Mouse (Mus musculus): ENCODE measurements at regions not wholly inside any gene's neighbourhood (a gene's known extent, or its start where the extent isn't known, plus 50 kb on each side); places are given as distances from the start of the nearest gene placed in this dataset.

DNA sequence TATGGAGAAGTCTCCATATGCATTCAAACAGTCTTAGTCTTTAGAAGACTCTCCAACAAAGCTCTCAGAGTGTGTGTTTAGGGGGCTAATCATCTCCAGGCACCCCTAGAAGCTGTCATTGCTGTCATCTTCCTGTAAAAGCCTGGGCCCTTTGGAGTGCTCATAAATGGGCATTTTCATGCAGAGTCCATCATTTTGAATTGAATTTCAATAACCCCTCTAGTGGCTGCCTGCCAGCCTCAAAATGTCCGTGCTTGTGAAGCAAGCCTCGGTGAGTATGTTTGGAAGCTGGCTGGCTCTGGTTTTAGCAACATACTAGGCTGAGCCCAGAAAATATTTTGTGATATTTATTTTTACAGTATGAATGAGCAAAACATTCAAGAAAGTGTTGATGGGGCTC, 195.2 kb downstream of the Wnt5a start:
- Histone ChIP-seq H3K4me1 (peaks cover 6% of the 10 kb centered on the region), H3K4me3 (no peak overlapping the region), H3K9me3 (no peaks in the 10 kb centered on the region), H3K9ac (no peak overlapping the region), H3K4me2 (no peak overlapping the region), H3K27me3 (replicated peaks) (no peaks in the 10 kb centered on the region), H3K27ac (replicated peaks) (no peak overlapping the region), H3K36me3 (no peaks in the 10 kb centered on the region)
- 69% methylated on average over 2 of the region's 2 CpGs for WGBS
- no peak for ATAC-seq (ENCODE audit: extremely low read depth, insufficient number of reproducible peaks, low FRiP score, low TSS enrichment)

- no peaks in the 10 kb centered on the region for H3K27me3 ChIP-seq (replicated peaks)
- 82% methylated on average over 5 of the region's 5 CpGs for WGBS
- H3K4me1 ChIP-seq = peaks cover 6% of the 10 kb centered on the region
- no peak overlapping the region for H3K4me3 ChIP-seq
- no peaks in the 10 kb centered on the region for H3K36me3 ChIP-seq
- no peak overlapping the region for H3K9ac ChIP-seq
- no peaks in the 10 kb centered on the region for H3K9me3 ChIP-seq
- H3K4me2 ChIP-seq = no peak overlapping the region
- ATAC-seq (ENCODE audit: extremely low read depth, insufficient number of reproducible peaks, low FRiP score, low TSS enrichment) = no peak
- H3K27ac ChIP-seq (replicated peaks) = no peak overlapping the region
Measured at GRCm38 (mm10) chr14:28704729-28705128, 200.2 kb downstream of the Wnt5a start.

DNA sequence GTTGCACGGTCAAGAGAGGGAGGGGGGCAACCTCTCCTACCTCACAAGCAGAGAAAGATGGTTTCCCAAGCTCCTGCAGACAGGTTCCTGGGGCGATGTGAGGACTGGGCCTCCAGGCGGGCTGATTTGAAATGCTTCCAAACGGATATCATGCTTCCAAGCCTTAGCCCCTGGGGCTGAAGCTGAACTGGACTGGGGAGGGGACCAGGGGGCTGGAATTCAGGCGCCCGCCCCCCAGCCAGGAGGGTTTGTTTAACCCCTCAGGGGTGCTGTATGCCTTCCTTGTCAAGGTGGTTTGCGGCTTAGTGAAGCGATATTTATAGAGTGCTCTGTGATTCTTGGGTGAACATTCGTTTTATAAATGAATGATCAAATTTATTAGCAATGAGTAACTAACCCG, 210.0 kb downstream of the Wnt5a start:
- no peaks in the 10 kb centered on the region for H3K36me3 ChIP-seq

DNA sequence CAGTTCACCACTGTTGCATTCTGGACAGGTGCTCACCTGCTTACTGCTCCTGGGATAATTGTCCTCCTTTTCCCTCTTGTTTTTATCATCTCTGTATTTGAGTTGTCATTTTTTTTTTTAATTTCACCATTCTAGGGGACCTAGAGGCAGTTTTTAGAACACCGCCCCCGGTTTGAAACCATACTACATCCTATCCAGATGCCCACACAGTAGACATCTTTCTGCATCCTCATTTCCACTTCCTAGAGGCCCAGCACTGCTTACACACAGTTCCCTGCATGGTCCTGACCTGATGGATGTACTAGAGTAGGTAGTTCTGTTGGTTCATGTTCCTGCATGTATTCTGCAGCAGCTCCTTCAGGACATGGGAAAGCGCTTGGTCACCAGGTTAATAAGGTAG, 216.0 kb downstream of the Wnt5a start:
- H3K36me3 ChIP-seq = no peaks in the 10 kb centered on the region
- ATAC-seq (ENCODE audit: extremely low read depth, insufficient number of reproducible peaks, low FRiP score, low TSS enrichment) = no peak
- H3K4me2 ChIP-seq = no peak overlapping the region
- no peaks in the 10 kb centered on the region for H3K4me1 ChIP-seq
- H3K9me3 ChIP-seq = no peaks in the 10 kb centered on the region
- H3K4me3 ChIP-seq = no peak overlapping the region
- no peaks in the 10 kb centered on the region for H3K27me3 ChIP-seq (replicated peaks)
- H3K9ac ChIP-seq = no peak overlapping the region
- H3K27ac ChIP-seq (replicated peaks) = no peak overlapping the region
- WGBS = 87% methylated on average over 3 of the region's 3 CpGs

More for the DNA sequence above, 210.0 kb downstream of the Wnt5a start:
- Histone ChIP-seq H3K9ac (no peak overlapping the region), H3K9me3 (no peaks in the 10 kb centered on the region), H3K4me3 (no peak overlapping the region), H3K27me3 (replicated peaks) (no peaks in the 10 kb centered on the region), H3K27ac (replicated peaks) (no peak overlapping the region), H3K4me2 (no peak overlapping the region), H3K4me1 (no peaks in the 10 kb centered on the region)
- ATAC-seq (ENCODE audit: extremely low read depth, insufficient number of reproducible peaks, low FRiP score, low TSS enrichment) = no peak
- 59% methylated on average over 10 of the region's 10 CpGs for WGBS

GRCm38 (mm10) chr14:28725666-28726065, 221.1 kb downstream of the Wnt5a start:
- Histone ChIP-seq H3K9me3 (no peaks in the 10 kb centered on the region), H3K4me1 (no peaks in the 10 kb centered on the region), H3K9ac (no peak overlapping the region), H3K4me3 (no peak overlapping the region), H3K36me3 (no peaks in the 10 kb centered on the region), H3K4me2 (no peak overlapping the region), H3K27ac (replicated peaks) (no peak overlapping the region), H3K27me3 (replicated peaks) (no peaks in the 10 kb centered on the region)
- 71% methylated on average over 4 of the region's 4 CpGs for WGBS
- ATAC-seq (ENCODE audit: extremely low read depth, insufficient number of reproducible peaks, low FRiP score, low TSS enrichment) = no peak

DNA sequence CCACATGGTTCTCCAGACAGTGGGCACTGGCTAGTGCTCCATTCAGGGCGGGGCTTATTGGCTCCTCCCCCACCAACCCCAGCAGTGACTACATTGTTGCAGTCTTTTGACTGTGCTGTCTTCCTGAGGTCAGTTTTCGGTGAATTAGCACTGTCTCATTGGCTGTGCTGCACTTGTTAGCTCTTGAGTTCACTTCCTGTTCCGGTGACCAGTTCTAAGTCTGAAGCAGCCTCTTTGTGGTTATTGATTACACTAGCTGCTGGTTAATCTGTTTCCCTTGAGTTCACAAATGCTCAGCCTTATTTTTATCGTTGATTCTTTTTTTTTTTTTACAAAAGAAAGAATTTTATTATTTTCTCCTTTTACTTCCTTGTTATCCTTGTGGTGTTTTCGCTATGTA, 228.9 kb downstream of the Wnt5a start:
- ATAC-seq (ENCODE audit: extremely low read depth, insufficient number of reproducible peaks, low FRiP score, low TSS enrichment) = no peak
- no peak overlapping the region for H3K4me2 ChIP-seq
- no peaks in the 10 kb centered on the region for H3K27me3 ChIP-seq (replicated peaks)
- H3K9ac ChIP-seq = no peak overlapping the region
- no peaks in the 10 kb centered on the region for H3K36me3 ChIP-seq
- 0 out of 2 replicates have a peak, but pooled peaks cover 3% of the 10 kb centered on the region for H3K4me1 ChIP-seq
- no peak overlapping the region for H3K4me3 ChIP-seq
- WGBS = 68% methylated on average over 5 of the region's 5 CpGs
- H3K27ac ChIP-seq (replicated peaks) = no peak overlapping the region
- no peaks in the 10 kb centered on the region for H3K9me3 ChIP-seq

DNA sequence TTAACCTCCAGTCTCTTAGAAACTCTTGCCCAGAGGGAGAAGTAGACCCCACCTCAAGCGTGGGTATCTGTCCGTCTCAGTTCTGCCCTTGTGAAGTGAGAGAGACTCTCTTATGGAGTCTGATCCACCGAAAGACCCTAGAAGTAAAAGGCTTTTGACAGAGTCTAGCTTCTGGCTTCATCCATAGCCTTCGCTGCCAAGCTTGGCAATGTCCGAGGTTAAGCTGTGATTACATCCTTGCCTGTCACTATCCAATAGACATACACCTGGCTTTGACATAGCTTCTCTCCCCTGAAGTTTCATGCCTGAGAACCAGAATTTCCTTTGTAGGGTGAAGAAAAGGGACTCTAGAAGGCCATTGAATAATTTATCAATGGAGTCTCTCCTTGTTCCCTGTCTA, 230.9 kb downstream of the Wnt5a start:
- no peak overlapping the region for H3K4me3 ChIP-seq
- H3K4me1 ChIP-seq = 0 out of 2 replicates have a peak, but pooled peaks cover 6% of the 10 kb centered on the region
- H3K9me3 ChIP-seq = no peaks in the 10 kb centered on the region
- no peak for ATAC-seq (ENCODE audit: extremely low read depth, insufficient number of reproducible peaks, low FRiP score, low TSS enrichment)
- no peak overlapping the region for H3K9ac ChIP-seq
- no peak overlapping the region for H3K4me2 ChIP-seq
- H3K27me3 ChIP-seq (replicated peaks) = no peaks in the 10 kb centered on the region
- WGBS = 82% methylated on average over 5 of the region's 5 CpGs
- H3K36me3 ChIP-seq = no peaks in the 10 kb centered on the region
- no peak overlapping the region for H3K27ac ChIP-seq (replicated peaks)

- H3K36me3 ChIP-seq = no peaks in the 10 kb centered on the region
Measured at GRCm38 (mm10) chr14:28740076-28740475, 235.5 kb downstream of the Wnt5a start.

GRCm38 (mm10) chr14:28741418-28741817, 236.9 kb downstream of the Wnt5a start:
- Histone ChIP-seq H3K4me3 (no peak overlapping the region), H3K4me2 (no peak overlapping the region), H3K4me1 (0 out of 2 replicates have a peak, but pooled peaks cover 3% of the 10 kb centered on the region), H3K27me3 (replicated peaks) (no peaks in the 10 kb centered on the region), H3K9ac (no peak overlapping the region), H3K27ac (replicated peaks) (no peak overlapping the region), H3K9me3 (no peaks in the 10 kb centered on the region), H3K36me3 (no peaks in the 10 kb centered on the region)
- no peak for ATAC-seq (ENCODE audit: extremely low read depth, insufficient number of reproducible peaks, low FRiP score, low TSS enrichment)
- WGBS = 67% methylated on average over 2 of the region's 2 CpGs

More at GRCm38 (mm10) chr14:28740076-28740475, 235.5 kb downstream of the Wnt5a start:
- Histone ChIP-seq H3K9ac (no peak overlapping the region), H3K4me1 (0 out of 2 replicates have a peak, but pooled peaks cover 3% of the 10 kb centered on the region), H3K4me3 (no peak overlapping the region), H3K4me2 (no peak overlapping the region), H3K27me3 (replicated peaks) (no peaks in the 10 kb centered on the region), H3K27ac (replicated peaks) (no peak overlapping the region), H3K9me3 (no peaks in the 10 kb centered on the region)
- 66% methylated on average over 1 of the region's 1 CpGs for WGBS
- no peak for ATAC-seq (ENCODE audit: extremely low read depth, insufficient number of reproducible peaks, low FRiP score, low TSS enrichment)

GRCm38 (mm10) chr14:28743673-28744072, 239.1 kb downstream of the Wnt5a start:
- H3K9ac ChIP-seq = no peak overlapping the region
- H3K27me3 ChIP-seq (replicated peaks) = no peaks in the 10 kb centered on the region
- H3K4me3 ChIP-seq = no peak overlapping the region
- WGBS = 68% methylated on average over 4 of the region's 4 CpGs
- no peak overlapping the region for H3K27ac ChIP-seq (replicated peaks)
- no peak overlapping the region for H3K4me2 ChIP-seq
- 0 out of 2 replicates have a peak, but pooled peaks cover 3% of the 10 kb centered on the region for H3K4me1 ChIP-seq
- no peaks in the 10 kb centered on the region for H3K36me3 ChIP-seq
- ATAC-seq (ENCODE audit: extremely low read depth, insufficient number of reproducible peaks, low FRiP score, low TSS enrichment) = no peak
- H3K9me3 ChIP-seq = no peaks in the 10 kb centered on the region

DNA sequence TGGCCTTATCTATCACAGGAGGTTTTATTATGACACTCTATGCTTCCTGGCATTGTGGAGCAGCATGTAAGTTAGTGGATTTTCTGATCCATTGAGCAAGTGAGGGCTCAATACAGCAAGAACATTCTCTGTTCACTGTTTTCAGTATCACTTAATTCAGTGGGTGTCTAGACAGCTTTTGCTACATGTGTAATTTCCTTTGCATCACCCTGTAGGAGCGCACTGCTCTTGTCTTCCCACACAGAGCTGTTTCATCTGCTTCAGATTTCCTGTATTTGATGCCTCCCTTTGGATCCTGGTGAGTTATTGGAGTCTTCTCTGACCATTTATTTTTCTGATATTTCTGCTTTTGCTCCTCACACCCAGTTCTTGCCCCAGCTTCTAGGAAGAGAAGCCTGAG, 245.8 kb downstream of the Wnt5a start:
- no peak overlapping the region for H3K4me3 ChIP-seq
- H3K9me3 ChIP-seq = no peaks in the 10 kb centered on the region
- H3K36me3 ChIP-seq = no peaks in the 10 kb centered on the region
- H3K4me1 ChIP-seq = no peaks in the 10 kb centered on the region
- no peak for ATAC-seq (ENCODE audit: extremely low read depth, insufficient number of reproducible peaks, low FRiP score, low TSS enrichment)
- H3K9ac ChIP-seq = no peak overlapping the region
- 76% methylated on average over 1 of the region's 1 CpGs for WGBS
- H3K27ac ChIP-seq (replicated peaks) = no peak overlapping the region
- H3K4me2 ChIP-seq = no peak overlapping the region
- H3K27me3 ChIP-seq (replicated peaks) = no peaks in the 10 kb centered on the region

DNA sequence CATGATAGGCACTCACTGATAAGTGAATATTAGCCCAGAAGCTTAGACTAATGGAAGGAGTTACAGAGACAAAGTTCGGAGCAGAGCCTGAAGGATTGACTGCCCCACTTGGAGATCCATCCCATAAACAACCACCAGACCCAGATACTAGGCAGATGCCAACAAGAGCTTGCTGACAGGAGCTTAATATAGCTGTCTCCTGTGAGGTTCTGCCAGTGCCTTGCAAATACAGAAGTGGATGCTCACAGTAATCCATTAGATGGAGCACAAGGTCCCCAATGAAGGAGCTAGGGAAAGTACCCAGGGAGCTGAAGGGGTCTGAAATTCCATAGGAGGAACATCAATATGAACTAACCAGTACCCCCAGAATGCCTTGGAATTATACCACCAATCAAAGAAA, 252.8 kb upstream of the Lrtm1 start:
- peaks cover 16% of the 10 kb centered on the region for H3K4me1 ChIP-seq
- no peak overlapping the region for H3K4me2 ChIP-seq
- 50% methylated on average over 1 of the region's 1 CpGs for WGBS
- no peak overlapping the region for H3K9ac ChIP-seq
- H3K27ac ChIP-seq (replicated peaks) = no peak overlapping the region
- ATAC-seq (ENCODE audit: extremely low read depth, insufficient number of reproducible peaks, low FRiP score, low TSS enrichment) = no peak
- no peak overlapping the region for H3K4me3 ChIP-seq
- no peaks in the 10 kb centered on the region for H3K27me3 ChIP-seq (replicated peaks)
- H3K36me3 ChIP-seq = no peaks in the 10 kb centered on the region
- H3K9me3 ChIP-seq = no peaks in the 10 kb centered on the region
